Mouse (Mus musculus): ENCODE measurements around the gene Scfd2.

Scfd2 gene

GRCm38 (mm10) chr5:74267196-74267595 lies 264.4 kb downstream of the Scfd2 start:
- no peak for DNase-seq

- DNase-seq: no peak
These were observed 265.1 kb downstream of the Scfd2 start for GRCm38 (mm10) chr5:74266476-74266819.

DNA sequence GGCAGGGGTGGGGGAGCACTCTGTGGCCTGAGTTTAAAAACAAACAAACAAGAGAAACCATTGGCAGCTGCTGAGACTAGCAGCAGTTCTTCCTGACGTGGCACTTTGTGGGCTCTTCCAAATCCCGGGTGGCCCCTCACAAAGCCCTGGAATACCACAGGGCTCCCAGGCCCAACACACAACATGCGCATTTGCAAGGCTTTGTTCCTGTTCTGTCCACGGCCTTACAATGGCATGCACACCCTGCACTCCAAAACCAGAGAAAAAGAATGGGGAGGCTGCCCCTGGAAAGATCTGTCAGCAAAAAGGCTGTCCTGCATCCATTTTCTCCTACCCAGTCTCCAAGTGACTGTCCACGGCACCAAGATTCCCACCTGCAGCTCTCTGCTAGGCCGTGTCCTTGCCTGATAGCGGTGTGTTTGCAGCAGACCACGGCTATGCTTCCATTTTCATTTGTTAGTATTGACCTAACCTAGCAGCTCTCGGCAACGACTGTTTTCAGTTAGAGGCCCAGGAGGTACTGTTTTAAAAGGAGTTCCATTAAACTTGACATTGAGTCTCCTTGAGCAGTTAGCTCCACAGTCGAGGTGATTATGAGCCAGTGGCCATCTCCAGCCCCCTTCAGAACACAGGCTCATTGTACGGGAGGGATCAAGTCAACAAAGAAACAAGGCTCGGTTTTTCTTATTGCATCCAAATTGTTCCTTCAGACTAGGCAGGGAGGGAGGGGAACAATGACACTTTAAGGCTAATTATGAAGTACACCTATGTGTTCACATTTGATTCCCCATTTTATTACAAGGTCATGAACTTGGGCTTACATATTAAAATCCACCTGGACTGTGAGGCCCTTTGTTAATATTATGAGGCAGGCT lies 265.7 kb downstream of the Scfd2 start:
- no peak for DNase-seq

DNA sequence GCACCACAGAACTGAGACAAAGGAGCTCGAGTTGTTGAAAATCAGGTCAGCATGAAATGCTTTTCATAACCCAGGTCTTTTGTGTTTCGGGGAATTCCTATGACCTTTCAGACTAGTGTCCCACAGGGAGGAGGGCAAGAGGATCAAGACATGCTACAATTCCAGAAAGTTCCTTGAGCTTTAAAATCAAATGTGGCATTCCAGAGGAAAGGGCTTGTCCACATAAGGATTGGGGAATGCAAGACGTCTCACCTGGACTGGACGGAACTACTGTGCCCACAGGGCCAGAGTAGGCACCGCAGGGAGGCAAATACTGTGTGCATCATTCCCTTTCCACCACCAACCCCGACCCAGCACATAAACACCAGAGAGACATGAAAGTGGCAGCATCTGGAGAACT lies 266.4 kb downstream of the Scfd2 start:
- DNase-seq: no peak

DNA sequence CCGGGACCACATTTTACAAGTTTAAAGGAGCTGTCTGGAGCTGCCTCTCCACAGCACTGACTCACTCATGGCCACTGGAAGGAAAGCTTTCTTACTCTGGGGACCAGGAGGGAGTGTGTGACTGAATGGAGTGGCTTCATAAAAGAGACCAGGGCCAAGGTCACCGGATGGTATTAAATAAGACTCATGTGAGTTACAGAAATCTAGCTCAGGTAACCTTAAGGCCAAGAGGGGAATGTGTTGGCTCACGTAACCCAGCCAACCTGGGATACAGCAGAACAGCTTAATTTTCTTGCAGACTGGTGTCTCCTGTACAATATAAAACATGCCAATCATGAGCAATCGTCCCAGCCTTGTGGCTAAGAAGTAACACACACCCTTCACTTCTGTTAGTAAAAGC lies 267.0 kb downstream of the Scfd2 start:
- no peak for DNase-seq

- peak; percentile 66 for DNase-seq
These were observed 270.5 kb downstream of the Scfd2 start for GRCm38 (mm10) chr5:74261016-74261415.

DNA sequence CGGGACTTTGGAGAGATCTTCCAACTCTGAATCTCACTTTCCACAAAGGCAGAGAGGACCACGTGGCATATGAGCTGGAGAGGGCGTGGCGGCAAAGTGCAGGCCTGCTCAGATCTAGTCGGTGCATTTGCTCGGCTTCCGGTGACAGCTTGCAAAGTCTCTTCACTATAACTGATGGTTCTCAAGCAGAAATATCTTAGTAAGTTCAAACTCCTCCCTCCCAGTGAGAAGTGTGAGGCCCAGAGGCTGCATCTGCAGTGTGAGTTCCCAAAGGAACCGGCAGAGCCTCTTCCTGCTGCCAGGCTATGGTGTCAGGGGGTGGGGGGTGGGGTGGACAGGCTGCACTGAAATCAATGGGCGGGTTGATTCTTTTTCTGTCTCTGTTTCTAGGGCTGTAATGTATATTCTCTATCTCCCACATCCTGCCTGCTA lies 271.2 kb downstream of the Scfd2 start:
- DNase-seq: peak; percentile 79

DNA sequence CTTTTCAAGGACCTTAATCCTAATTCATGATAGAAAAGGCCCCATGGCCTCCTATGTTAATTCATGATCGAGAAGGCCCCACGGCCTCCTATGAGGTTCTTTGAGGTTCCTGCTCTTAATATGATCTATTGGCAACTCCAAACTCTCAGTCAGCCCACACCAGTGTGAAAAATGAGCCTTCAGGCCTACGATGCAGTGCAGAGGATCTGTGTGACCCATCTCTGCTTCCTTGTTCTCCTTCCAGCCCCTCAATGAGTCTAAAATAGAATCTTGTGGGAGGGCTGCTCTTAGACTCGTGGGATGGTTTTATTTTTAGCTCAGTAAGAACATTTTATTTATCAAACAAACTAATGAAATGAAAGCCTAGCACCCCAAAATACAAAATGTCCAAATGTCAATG lies 274.9 kb downstream of the Scfd2 start:
- DNase-seq: no peak

DNA sequence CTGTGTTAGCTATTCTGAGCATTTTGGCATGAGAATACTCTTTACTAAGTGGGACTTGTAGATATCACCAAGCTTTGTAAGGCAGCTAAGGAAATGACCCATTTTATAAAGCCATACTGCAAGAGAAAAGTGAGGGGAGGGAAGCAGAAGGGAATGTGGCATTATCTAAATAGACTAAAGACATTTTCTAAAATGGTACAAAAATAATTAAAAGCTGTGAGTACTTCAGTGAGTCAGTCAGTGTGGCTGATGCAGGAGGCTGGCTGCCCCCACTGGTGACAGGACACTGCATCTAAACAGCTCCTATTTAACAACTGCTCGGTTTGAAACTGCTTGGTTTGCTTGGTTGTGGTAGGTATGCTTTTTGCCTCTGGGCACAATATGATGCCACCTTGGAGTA lies 276.6 kb downstream of the Scfd2 start:
- no peak for DNase-seq

DNA sequence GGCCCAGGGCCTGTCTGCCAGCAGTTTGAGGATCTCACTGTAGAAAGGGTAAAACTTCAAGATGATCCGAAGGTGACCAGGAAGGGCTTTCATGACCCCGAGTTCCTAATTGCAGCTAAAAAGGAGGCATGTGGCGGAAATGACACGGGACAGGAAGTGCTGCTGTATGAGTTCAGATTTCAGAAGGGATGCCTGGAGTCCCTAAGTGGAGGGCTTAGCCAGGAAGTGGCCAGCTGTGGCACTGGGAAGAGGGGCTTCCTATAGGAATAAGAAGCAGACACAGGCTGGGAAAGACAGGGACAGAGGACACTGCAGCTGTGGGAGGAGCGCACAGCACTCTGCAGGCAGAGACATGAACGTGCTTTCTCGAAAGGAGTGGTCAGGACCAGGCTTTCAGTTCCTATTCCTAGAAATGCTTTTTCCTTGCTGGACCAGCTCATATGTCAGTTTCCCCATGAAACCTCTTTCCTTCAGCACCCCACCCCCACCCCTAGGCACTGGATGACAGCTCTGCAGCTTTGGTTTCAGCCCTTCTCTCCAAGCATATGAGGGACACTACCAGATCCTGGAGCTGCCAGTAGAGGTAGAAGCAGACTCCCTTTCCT lies 277.7 kb downstream of the Scfd2 start:
- no peak for DNase-seq

DNA sequence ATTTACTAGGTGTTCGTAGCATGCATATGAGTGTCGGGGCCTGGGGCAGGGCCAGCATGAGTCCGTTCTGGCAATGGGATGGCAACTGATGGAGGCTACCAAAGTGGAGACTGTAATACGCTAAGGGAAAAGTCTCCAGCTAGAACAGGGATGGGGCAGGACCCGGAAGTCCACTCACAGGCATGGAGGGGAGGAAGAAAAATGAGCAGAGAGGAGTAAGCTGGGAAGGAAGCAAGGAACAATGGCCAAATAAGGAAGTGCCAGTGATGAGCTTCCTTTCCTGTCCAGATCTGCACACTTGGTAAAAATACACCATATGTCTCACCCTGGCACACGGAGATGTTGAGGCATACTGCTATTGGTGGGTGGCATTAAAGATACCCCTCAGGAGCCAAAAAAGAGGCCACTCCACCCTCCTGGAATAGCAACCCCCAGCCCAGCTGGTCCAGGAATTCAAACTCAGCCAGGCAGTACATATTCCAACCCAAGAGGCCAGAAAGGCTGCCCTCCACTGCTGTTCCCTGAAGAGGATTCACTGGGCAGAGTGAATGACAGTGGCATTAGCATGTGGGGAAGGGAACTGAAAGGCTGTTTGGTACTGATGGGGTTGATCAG lies 278.8 kb downstream of the Scfd2 start:
- no peak for DNase-seq

DNA sequence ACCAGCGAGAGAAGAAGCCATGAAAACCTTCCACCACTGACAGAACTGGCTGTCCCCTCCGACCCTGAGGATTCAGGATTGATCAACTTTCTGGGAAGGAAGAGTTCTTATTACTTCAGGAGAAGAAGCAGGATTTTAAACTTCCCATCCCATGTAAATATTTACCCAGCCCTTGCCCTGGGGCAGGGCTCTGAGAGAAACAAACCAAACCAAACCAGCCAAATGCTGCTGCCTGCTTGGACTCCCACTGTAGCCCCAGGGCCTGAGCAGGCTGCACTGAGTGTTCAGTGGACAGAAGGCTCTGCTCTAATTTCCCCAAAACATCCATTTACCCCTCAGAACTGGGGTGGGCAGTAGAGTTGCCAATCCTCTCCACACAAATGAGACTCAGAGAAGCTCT lies 280.6 kb downstream of the Scfd2 start:
- DNase-seq: no peak

GRCm38 (mm10) chr5:74250308-74250707 lies 281.3 kb downstream of the Scfd2 start:
- DNase-seq: no peak

- DNase-seq: no peak
These were observed 281.8 kb downstream of the Scfd2 start for GRCm38 (mm10) chr5:74249794-74250193.

GRCm38 (mm10) chr5:74246971-74247370 lies 284.6 kb downstream of the Scfd2 start:
- DNase-seq: no peak

DNA sequence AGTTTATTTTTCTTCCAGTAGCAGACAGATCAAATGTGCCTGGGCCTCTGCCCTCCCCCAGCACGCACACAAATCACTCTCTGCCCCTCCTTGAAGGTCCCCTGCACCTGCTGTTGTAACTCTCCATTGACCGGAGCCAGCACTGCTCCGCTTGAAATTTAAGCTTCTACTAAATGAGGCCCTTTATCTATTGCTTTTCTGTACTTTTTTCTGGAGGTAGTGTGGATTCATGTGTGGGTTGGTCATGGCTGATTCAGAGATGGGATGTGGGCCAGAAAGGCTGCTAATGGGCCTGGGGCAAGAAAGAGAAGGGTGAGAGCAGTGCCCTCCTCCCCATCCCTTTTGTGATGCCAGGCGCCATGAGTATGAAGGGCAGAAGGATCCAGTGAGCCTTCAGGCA lies 285.1 kb downstream of the Scfd2 start:
- no peak for DNase-seq

- DNase-seq: no peak
These were observed 285.9 kb downstream of the Scfd2 start for GRCm38 (mm10) chr5:74245641-74246145.

GRCm38 (mm10) chr5:74244406-74245019 lies 287.0 kb downstream of the Scfd2 start:
- no peak for DNase-seq

- no peak for DNase-seq
These were observed 288.9 kb downstream of the Scfd2 start for GRCm38 (mm10) chr5:74242654-74243053.

DNA sequence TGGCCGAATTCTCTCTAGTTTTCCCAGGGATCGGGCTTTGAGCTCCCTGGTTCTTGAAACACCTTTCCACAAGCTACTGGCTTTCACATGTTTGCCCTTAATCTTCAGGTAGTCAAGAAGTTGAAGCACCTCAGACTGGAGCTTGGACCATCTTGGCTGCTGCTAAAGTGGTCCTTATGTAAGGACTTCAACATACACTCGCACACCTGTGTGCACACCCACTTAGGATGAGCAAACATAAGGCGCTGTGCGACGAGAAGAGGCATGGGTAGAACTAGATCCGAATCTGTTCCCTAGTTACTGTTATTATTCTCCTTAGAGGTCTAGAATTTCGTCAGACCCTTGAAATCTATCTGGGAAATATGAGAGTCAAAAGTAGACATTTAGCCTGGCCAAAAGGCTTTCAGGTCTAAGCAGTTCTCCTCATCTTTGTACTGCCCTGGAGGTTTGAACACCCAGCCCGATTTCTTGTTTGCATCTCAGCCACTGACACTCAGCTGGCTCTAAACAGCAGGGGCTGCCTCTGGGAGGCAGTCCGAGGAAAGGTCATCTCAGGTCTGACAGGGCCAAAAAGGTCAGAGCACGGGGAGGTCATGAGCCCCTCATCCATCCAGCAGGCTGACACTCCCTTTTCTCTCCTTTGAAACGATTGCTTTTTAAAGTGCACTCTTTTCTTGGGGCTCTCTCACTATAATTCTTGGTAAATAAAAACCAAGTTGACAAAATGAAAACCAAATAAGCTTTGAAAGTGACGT lies 290.5 kb downstream of the Scfd2 start:
- DNase-seq: no peak

DNA sequence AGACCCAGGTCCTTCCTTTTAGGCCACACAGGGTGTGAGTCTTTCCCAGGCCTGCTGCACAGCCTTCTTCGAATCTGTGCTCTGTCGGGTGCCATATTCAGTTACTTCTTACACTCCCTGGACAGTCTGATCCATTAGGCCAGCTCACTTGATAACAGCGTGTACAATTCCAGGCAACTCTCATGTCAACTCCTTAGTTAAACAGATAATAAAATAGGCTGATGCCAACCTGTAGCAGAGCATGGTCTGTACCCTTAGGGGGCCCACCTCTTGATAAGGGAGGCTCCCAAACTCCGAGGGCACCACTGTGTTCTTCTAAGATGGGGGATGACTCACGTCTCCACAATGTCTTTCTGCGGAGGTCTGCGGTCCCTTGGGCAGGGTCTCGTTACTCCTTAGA lies 291.3 kb downstream of the Scfd2 start:
- no peak for DNase-seq

DNA sequence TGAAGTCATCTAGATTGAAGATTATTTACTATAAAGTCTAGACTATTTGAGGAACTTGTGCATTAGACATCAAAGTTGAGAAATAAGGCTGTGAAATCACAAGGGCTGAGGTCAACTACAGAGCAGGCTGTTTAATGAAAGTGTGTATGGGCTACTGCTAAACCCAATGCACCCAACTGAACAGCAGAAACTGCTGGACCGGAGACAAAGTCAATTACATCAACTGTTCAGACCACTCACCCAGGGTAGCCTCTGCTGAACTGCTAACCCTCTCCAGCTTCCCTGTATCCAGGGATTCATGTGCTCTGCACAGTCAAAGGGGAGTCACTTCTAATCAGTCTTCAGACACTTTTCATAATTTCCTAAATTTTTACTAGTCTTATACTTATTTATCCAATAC lies 292.2 kb downstream of the Scfd2 start:
- no peak for DNase-seq

- DNase-seq: peak; percentile 19
These were observed 297.8 kb downstream of the Scfd2 start for GRCm38 (mm10) chr5:74233808-74234207.

Measured in thymus, postnatal 14 days (tissue).